Mouse (Mus musculus) brain, embryonic 18.5 days (tissue): Measurements from ENCODE around the gene Plekhj1.
A peak's percentile ranks its signal among the peaks of the same experiment; 100 is the strongest.

Experiments used
- DNase-seq: peaks from one replicate; pipeline ENCODE4 v3.0.0-alpha.2; 2012; ENCODE audit warnings: low read depth, low spot score

The Plekhj1 gene

GRCm38 (mm10) chr10:80805925-80806324 lies 7.5 kb upstream of the Plekhj1 start:
- DNase-seq, result no peak

- no peak for DNase-seq
Measured at GRCm38 (mm10) chr10:80805322-80805721, 6.9 kb upstream of the Plekhj1 start.

GRCm38 (mm10) chr10:80804916-80805315 lies 6.5 kb upstream of the Plekhj1 start, which contains the start of gene Amh:
Gene Amh, plus strand, starts transcription at chr10:80805243.
- DNase-seq, result no peak

- DNase-seq, result no peak
Measured at GRCm38 (mm10) chr10:80804340-80804739, 5.9 kb upstream of the Plekhj1 start.

GRCm38 (mm10) chr10:80802996-80803395 lies 4.6 kb upstream of the Plekhj1 start:
- no peak for DNase-seq

GRCm38 (mm10) chr10:80802204-80802912 lies 3.9 kb upstream of the Plekhj1 start:
- no peak for DNase-seq

- DNase-seq, result no peak
Measured at GRCm38 (mm10) chr10:80799070-80799566, 692 bp upstream of the Plekhj1 start.

- DNase-seq, result peak; percentile 26
Measured at GRCm38 (mm10) chr10:80797186-80798149, 958 bp downstream of the Plekhj1 start.

GRCm38 (mm10) chr10:80796307-80796848 lies 2.0 kb downstream of the Plekhj1 start:
- no peak for DNase-seq

GRCm38 (mm10) chr10:80794750-80795149 lies 3.7 kb downstream of the Plekhj1 start:
- no peak for DNase-seq

- DNase-seq, result no peak
Measured at GRCm38 (mm10) chr10:80793803-80794202, 4.6 kb downstream of the Plekhj1 start.

- DNase-seq, result no peak
Measured at GRCm38 (mm10) chr10:80793033-80793784, 5.2 kb downstream of the Plekhj1 start.

GRCm38 (mm10) chr10:80792175-80793032 lies 6.0 kb downstream of the Plekhj1 start:
- no peak for DNase-seq

- DNase-seq, result no peak
Measured at GRCm38 (mm10) chr10:80791476-80792174, 6.8 kb downstream of the Plekhj1 start.

- DNase-seq, result no peak
Measured at GRCm38 (mm10) chr10:80790761-80791404, 7.5 kb downstream of the Plekhj1 start.

GRCm38 (mm10) chr10:80787517-80787916 lies 10.9 kb downstream of the Plekhj1 start:
- DNase-seq, result no peak

- no peak for DNase-seq
Measured at GRCm38 (mm10) chr10:80785963-80786362, 12.5 kb downstream of the Plekhj1 start.

GRCm38 (mm10) chr10:80784871-80785270 lies 13.6 kb downstream of the Plekhj1 start:
- DNase-seq, result no peak

- DNase-seq, result no peak
Measured at GRCm38 (mm10) chr10:80784302-80784701, 14.1 kb downstream of the Plekhj1 start.
